Mouse (Mus musculus): ENCODE measurements around the gene Elmsan1.

The Elmsan1 gene

GRCm38 (mm10) chr12:84215758-84216440 lies 2.8 kb downstream of the Elmsan1 start:
- no peak for DNase-seq (ENCODE audit: low spot score in 2 of 2)

- DNase-seq (ENCODE audit: low spot score in 2 of 2): no peak
Observed at GRCm38 (mm10) chr12:84214495-84215175, 4.0 kb downstream of the Elmsan1 start.

GRCm38 (mm10) chr12:84212297-84212696 lies 6.4 kb downstream of the Elmsan1 start:
- DNase-seq (ENCODE audit: low spot score in 2 of 2): no peak

GRCm38 (mm10) chr12:84211021-84211538 lies 7.6 kb downstream of the Elmsan1 start:
- no peak for DNase-seq (ENCODE audit: low spot score in 2 of 2)

DNA sequence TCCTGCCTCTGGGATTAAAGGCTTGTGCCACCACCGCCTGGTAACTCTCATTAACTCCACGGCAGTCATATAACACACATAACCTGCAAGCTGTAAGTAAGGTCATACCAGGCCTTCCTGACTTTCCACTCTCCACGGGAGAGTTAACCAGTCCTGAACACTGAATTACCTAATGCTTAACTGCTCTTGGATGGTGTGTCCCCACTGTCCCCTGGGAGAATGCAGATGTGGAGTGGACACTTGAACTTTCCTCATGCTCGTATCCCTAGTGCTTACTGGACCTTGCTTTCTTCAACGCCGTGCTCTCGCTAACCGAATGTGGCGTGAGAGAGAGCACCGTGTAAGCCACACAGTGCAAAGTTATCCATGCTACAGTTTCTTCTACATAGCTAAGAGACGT lies 8.4 kb downstream of the Elmsan1 start:
- DNase-seq (ENCODE audit: low spot score in 2 of 2): no peak

GRCm38 (mm10) chr12:84209093-84209492 lies 9.6 kb downstream of the Elmsan1 start:
- DNase-seq (ENCODE audit: low spot score in 2 of 2): no peak

DNA sequence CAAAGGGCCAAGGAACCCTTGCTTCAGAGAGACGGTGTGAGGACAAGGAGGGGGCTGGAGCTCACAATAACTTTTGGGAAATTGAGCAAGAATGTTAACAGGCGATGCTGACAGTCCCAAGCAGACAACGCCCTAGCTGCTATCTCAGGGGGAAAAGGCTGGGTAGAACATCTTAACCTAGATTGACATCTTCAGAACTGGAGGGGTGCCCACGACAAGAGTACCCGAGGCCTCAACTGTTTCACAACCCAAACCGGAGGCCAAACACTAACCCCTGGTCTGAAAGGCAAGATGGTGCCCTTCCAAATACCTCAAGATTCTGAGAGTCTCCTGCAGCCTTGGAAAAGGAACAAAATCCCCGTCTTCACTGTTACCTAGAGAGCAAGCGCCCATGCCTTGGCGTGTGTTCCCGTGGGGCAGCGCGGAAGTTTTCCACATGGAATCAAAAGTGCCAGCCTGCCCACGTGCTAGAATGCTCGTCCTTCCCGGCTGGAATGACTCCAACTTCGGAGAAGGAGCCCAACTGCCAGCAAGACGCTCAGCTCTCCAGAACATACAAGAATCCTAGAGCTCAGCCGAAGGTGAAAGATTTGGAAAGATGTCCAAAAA lies 11.4 kb downstream of the Elmsan1 start:
- peak in 1 of 2 experiments; percentile 50 for DNase-seq (ENCODE audit: low spot score in 2 of 2)

GRCm38 (mm10) chr12:84206525-84206924 lies 12.2 kb downstream of the Elmsan1 start:
- no peak for DNase-seq (ENCODE audit: low spot score in 2 of 2)

GRCm38 (mm10) chr12:84205659-84206185 lies 13.0 kb downstream of the Elmsan1 start:
- no peak for DNase-seq (ENCODE audit: low spot score in 2 of 2)

DNA sequence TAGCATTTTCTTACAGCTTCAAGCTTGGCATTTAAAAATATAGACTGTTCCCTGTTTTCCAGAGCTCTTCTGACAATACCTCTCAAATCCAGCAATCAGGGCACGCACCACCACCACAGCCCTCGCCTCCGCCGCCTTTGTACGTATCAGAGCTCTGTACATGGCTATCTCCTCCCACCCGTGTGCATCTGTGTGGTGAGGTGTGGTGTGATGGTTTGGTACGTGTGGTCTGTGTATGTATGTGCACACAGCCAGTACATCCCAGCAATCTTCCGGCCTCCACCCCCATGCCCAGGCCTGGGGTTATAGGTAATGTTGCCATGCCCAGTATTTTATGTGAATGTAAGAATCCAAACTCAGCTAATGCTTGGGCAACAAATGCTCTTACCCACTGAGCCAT lies 14.0 kb downstream of the Elmsan1 start:
- DNase-seq (ENCODE audit: low spot score in 2 of 2): no peak

GRCm38 (mm10) chr12:84203778-84204216 lies 14.9 kb downstream of the Elmsan1 start:
- no peak for DNase-seq (ENCODE audit: low spot score in 2 of 2)

GRCm38 (mm10) chr12:84203170-84203777 lies 15.4 kb downstream of the Elmsan1 start:
- DNase-seq (ENCODE audit: low spot score in 2 of 2): no peak

DNA sequence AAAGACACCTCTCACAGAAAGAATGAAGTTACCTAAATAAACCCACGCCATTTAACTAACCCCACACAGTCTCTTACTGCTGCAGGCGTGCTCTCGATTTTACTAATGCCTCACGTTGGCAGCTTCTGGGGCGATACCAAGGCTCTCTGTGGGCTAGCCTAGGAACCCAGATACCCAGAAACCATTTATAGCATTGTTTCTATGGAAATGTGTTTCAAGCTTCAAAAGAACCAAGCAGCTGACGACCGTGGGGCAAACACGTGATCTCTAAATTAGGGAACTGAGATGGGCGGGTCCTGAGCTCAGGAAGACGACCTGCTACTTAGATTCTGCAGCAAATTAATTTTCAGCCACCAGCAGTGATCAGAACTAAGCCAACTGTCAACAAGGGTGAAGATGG lies 16.1 kb downstream of the Elmsan1 start:
- no peak for DNase-seq (ENCODE audit: low spot score in 2 of 2)

DNA sequence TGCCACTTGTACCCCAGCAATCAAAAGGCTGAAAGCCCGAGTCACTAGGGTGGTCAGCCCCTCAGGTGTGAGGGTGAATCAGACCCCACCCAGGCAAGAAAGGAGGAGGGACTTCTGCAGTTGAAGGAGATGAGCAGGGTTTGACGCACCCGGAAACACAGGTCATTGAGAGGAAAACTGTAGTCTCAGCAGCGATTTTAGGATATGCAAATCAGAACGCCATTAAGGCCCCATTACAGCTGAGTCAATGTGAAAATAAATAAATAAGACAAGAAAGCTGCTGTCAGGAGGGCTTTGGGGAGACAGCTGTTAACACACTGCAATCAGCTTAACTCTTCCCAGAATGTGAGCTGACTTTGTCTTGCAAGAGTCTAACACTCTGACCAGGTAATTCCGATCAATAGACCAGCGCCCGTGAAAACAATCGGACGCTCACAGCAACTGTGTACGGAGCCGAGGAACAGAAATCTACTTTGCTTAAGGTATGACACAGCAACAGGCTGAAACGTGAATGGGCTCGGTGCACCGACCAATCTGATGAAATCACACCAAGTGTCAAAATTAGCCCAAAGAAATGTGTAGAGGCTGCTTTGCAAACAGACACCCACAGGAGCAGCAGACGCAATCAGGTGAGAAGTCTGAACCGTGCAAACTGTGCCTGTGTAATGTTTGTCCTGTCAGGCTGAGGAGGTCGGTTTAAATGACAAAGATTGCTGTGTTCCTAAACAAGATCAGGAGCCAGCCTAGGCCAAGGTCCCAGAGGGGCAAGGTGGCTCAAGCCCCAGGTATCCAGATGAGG lies 16.8 kb downstream of the Elmsan1 start:
- no peak for DNase-seq (ENCODE audit: low spot score in 2 of 2)

GRCm38 (mm10) chr12:84201222-84201621 lies 17.5 kb downstream of the Elmsan1 start:
- DNase-seq (ENCODE audit: low spot score in 2 of 2): no peak

- no peak for DNase-seq (ENCODE audit: low spot score in 2 of 2)
Observed at GRCm38 (mm10) chr12:84198880-84199279, 19.8 kb downstream of the Elmsan1 start.

DNA sequence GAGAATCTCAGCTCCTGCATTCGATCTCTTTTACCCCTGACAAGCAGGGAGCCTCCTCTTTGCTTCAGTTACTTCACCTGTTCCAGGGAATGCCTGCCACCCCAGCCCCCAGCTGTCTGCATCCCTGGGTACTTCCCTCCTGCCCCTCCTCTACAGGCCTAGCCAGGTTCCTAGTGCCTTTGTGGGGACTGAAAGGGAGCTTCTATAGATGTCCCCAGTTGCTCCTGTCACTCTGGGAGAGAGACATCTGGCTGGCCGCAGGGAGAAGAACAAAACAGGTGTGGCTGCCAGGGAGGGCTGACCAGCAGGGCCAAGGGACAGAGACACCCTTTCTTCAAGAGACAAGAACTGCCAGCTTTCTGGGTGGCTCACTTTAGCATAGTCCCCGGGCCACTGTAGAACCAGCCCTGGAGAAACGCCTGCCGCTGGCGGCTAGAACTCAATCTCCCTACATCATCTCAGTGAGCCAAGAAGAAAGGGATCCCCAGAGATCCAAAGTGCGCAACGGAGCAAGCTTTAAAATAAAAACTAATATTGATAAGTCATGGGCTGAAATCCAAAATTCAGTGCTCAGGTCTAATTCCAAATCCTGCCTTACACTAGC lies 20.5 kb downstream of the Elmsan1 start:
- DNase-seq (ENCODE audit: low spot score in 2 of 2): no peak

GRCm38 (mm10) chr12:84195195-84195594 lies 23.5 kb downstream of the Elmsan1 start:
- no peak for DNase-seq (ENCODE audit: low spot score in 2 of 2)

DNA sequence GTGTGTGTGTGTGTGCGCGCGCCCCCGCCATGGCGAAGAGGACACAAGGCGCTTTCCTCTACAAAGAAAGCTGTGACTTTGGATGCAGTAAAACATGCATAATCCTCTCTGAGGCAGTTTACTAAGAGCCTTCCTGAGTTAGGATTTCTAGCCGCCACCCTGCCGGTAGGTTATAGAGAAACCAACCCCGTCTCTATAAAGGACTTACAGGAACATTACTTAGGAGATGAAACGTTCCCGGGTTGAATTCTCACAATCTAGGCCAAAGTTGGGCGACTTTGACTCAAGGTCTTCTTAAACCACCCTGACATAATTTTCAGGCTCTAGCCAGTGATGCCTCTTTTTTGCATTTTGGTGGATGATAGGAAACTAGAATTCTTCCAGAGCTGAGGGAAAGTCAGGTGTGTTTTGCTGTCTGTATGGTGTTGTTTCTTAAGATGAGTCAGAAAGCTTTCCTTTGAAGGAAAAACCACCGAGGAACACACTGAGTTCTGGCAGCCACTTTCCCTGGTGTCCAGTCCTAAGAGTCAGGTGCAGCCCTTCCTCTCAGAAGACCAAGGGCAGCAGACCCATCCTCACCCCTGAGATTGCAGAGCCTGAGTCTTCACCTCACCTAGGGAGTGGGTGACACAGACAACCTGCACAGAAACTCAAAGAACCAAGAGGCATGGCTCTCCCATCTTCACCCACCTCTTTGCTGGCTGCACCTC lies 24.1 kb downstream of the Elmsan1 start:
- no peak for DNase-seq (ENCODE audit: low spot score in 2 of 2)

Measured in frontal cortex, postnatal 36 days (tissue).